ENCODE assay signal across 8 mouse cellular contexts in the genomic region with DNA sequence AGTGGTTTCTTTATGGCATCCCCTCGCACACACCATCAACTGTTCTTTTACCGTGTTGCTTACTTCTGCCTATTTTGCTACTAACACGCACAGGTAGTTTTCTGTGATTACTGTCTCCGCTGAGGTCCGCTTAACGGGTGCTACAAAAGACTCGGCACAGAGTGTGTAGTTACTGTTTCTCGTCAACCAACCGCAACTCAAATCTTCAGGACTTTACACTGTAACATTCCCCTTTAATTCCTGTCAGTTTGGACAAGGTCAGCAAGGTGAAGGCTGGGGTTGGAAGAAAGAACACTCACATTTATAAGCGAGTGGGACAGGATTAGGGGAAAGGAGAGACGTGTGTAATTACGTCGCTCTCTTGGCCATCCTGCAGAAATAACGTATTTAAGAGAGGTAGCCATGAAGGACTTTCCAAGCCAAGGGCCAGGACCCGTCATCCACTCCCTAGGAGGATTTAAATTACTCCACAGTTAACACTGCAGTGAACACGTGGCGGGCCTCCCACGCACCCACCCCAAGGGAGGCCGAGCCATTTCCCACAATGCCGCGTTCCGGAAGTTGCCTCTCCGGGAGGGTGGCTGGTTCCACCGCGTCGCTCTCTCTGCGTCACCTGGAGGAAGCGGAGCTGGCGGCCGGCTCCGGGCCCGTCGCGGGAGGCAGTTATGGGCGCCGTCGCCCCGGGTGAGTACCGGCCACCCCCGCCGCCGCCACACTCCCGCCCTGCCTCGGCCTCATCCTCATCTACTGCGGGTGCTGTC. TPM values are rescaled to one million over a fixed set of nuclear protein-coding genes. Genes with fewer than 3 reads are reported as not detected.
DNase-seq lines count a peak whose midpoint lies in the region; ATAC-seq and TF ChIP-seq lines count a peak whose summit lies in the region.

A gene (plus strand): TSS at position 285 of the 761 bp plus-strand sequence.

- DNase-seq in G1E (ENCODE audit: low spot score) = peak; percentile 98
- DNase-seq in cerebellum, adult 2 months = peak; percentile 93 to 96
- DNase-seq in forebrain, postnatal 0 days = peak; percentile 95
- DNase-seq in heart, postnatal 4 days = peak; percentile 95
- peak; percentile 88 to 89 for DNase-seq in layer of hippocampus, adult 8-10 months (ENCODE audit: low spot score in 2 of 2)
- peak; percentile 87 for DNase-seq in ovary, adult 18-20 months (ENCODE audit: low spot score)
- DNase-seq in thymus, postnatal 0 days (ENCODE audit: low spot score) = peak; percentile 93

- peaks cover 36% of the 10 kb centered on the region for H3K4me1 ChIP-seq in G1E (ENCODE audit: insufficient read depth, low read depth, low read length)
- peaks cover 2% of the 10 kb centered on the region for H3K4me1 ChIP-seq in cerebellum, adult 2 months (ENCODE audit: control insufficient read depth, insufficient read depth, low read length)
- H3K4me1 ChIP-seq in forebrain, postnatal 0 days (ENCODE audit: insufficient read depth) = peaks cover 12% of the 10 kb centered on the region
- H3K4me1 ChIP-seq in lung, embryonic 15.5 days = peaks cover 18% of the 10 kb centered on the region

- peak within 1 kb of the TSS; percentile 96 for H3K4me3 ChIP-seq in G1E (ENCODE audit: low read depth, low read length)
- H3K4me3 ChIP-seq in cerebellum, adult 2 months (replicated peaks; ENCODE audit: insufficient read depth, low read depth, low read length) = peak within 1 kb of the TSS; percentile 86
- peak within 1 kb of the TSS; percentile 98 for H3K4me3 ChIP-seq in forebrain, postnatal 0 days (ENCODE audit: low read depth, low read length)
- peak within 1 kb of the TSS; percentile 92 for H3K4me3 ChIP-seq in lung, embryonic 15.5 days

- peak; percentile 94 for ATAC-seq in G1E (ENCODE audit: extremely low read depth, insufficient number of reproducible peaks, low FRiP score, poor library complexity, severe bottlenecking)
- peak; percentile 99 for ATAC-seq in forebrain, postnatal 0 days
- peak; percentile 97 for ATAC-seq in lung, embryonic 15.5 days (ENCODE audit: borderline replicate concordance, extremely low read depth, low FRiP score, low TSS enrichment)

- TF ChIP-seq POLR2A in cerebellum, adult 2 months (IDR thresholded peaks at IDR 0.05; ENCODE audit: borderline replicate concordance, insufficient read depth, low read length) = peak; percentile 64; the same call in 1 of the 2 replicates

- peak within 1 kb of the TSS; percentile 59 for H3K27ac ChIP-seq in cerebellum, adult 2 months (ENCODE audit: insufficient read depth, low read length)
- peak within 1 kb of the TSS; percentile 85 for H3K27ac ChIP-seq in forebrain, postnatal 0 days (ENCODE audit: low read depth, low read length)
- H3K27ac ChIP-seq in lung, embryonic 15.5 days = peak within 1 kb of the TSS; percentile 68

- no peaks in the 10 kb centered on the region for H3K9me3 ChIP-seq in G1E (replicated peaks)
- no peaks in the 10 kb centered on the region for H3K9me3 ChIP-seq in forebrain, postnatal 0 days (ENCODE audit: low read length)
- no peaks in the 10 kb centered on the region for H3K9me3 ChIP-seq in lung, embryonic 15.5 days

- TF ChIP-seq CTCF in G1E (IDR thresholded peaks at IDR 0.05; ENCODE audit: low read depth, low read length) = no peak
- TF ChIP-seq CTCF in cerebellum, adult 2 months (IDR thresholded peaks at IDR 0.05; ENCODE audit: borderline replicate concordance, insufficient read depth, low read depth, low read length) = no peak
- no peak for TF ChIP-seq CTCF in forebrain, postnatal 0 days (IDR thresholded peaks at IDR 0.05; ENCODE audit: low read depth)

- H3K36me3 ChIP-seq in G1E (replicated peaks) = peaks cover 21% of the 10 kb centered on the region
- no peaks in the 10 kb centered on the region; the same call in 1 of the 2 replicates for H3K36me3 ChIP-seq in forebrain, postnatal 0 days (ENCODE audit: insufficient read depth)
- H3K36me3 ChIP-seq in lung, embryonic 15.5 days = 0 out of 2 replicates have a peak, but pooled peaks cover 2% of the 10 kb centered on the region

- peak within 1 kb of the TSS; percentile 89 for H3K9ac ChIP-seq in forebrain, postnatal 0 days
- H3K9ac ChIP-seq in lung, embryonic 15.5 days = peak within 1 kb of the TSS; percentile 90

- peak within 1 kb of the TSS; percentile 84 for H3K4me2 ChIP-seq in forebrain, postnatal 0 days (ENCODE audit: low read depth)
- peak within 1 kb of the TSS; percentile 85 for H3K4me2 ChIP-seq in lung, embryonic 15.5 days

- 7% methylated on average over 42 of the region's 45 CpGs for WGBS in cerebellum, adult 2 months
- WGBS in forebrain, postnatal 0 days = 8% methylated on average over 45 of the region's 45 CpGs
- WGBS in lung, embryonic 15.5 days = 8% methylated on average over 45 of the region's 45 CpGs

- no peaks in the 10 kb centered on the region; the same call in 1 of the 2 replicates for H3K27me3 ChIP-seq in G1E (ENCODE audit: insufficient read depth, low read length)
- no peaks in the 10 kb centered on the region for H3K27me3 ChIP-seq in cerebellum, adult 2 months (ENCODE audit: control insufficient read depth, insufficient read depth, low read length)
- H3K27me3 ChIP-seq in forebrain, postnatal 0 days (ENCODE audit: insufficient read depth, low read length) = no peaks in the 10 kb centered on the region
- H3K27me3 ChIP-seq in lung, embryonic 15.5 days = no peaks in the 10 kb centered on the region

RNA-seq across cellular contexts. Expression of the gene that starts here (rescaled TPM):
- total RNA-seq in G1E (2014; fragmentation: Nextera tagmentation) = 85.6 and 86.5 TPM in 2 replicates
- total RNA-seq in G1E (2017) = 59.0 and 76.1 TPM in 2 replicates
- polyA plus RNA-seq in G1E (2012) = 14.2 and 15.5 TPM in 2 replicates
- 65.5 and 71.5 TPM in 2 replicates for polyA plus RNA-seq in cerebellum, adult 2 months (2012; rRNA removed)
- 51.9 and 66.0 TPM in 2 replicates for total RNA-seq in forebrain, postnatal 0 days (2014; rRNA removed)
- polyA plus RNA-seq in forebrain, postnatal 0 days (2015; fragmentation: Nextera tagmentation; extraction: Ambion mirVana) = 42.9 and 46.2 TPM in 2 replicates
- 10 to 100 TPM; 48.6 to 49.4 TPM for total RNA-seq in heart, postnatal 4 days (2021)
- total RNA-seq in layer of hippocampus, adult 8-10 months (2022) = 10 to 100 TPM; 43.4 to 53.5 (median 48.7) TPM
- polyA plus RNA-seq in lung, embryonic 15.5 days (2015; fragmentation: Nextera tagmentation; extraction: Ambion mirVana) = 38.6 and 43.8 TPM in 2 replicates
- polyA plus RNA-seq in thymus, postnatal 0 days (2015; fragmentation: Nextera tagmentation; extraction: Ambion mirVana) = 53.7 and 58.4 TPM in 2 replicates

Comparison
In these comparisons a context has a peak if more than half of its experiments do, and no peak if none do; other contexts are left out.
1. Peak in every context shown above with its lines: DNase-seq, ATAC-seq, H3K4me3 ChIP-seq and H3K27ac ChIP-seq.